Mouse (Mus musculus) adrenal gland, postnatal 36 days (tissue): ENCODE results near the gene Dtx1. TPM values are rescaled to one million over a fixed set of nuclear protein-coding genes. Genes with fewer than 3 reads are reported as not detected.
A peak's percentile ranks its signal among the peaks of the same experiment; 100 is the strongest.

Experiments used
- DNase-seq, 2 experiments: peaks; one replicate each; pipeline ENCODE4 v3.0.0; 2021; ENCODE audit warnings: mixed read lengths in 1 of 2
- long read RNA-seq, 2 experiments: library from polyadenylated mRNA; stranded (forward); transcript quantifications; one replicate each; pipeline ENCODE4 v2.0.0; 2021; ENCODE audit warnings: borderline sequencing depth in 2 of 2
- total RNA-seq, 2 experiments: library from RNA; stranded (reverse); gene quantifications; 2 replicates each; pipeline ENCODE4 v1.2.3; 2021

Gene Dtx1
- 10 to 100 TPM in 1 of 2 experiments, 1 to 10 TPM in 1; 7.6 to 12.0 TPM for total RNA-seq
- long read RNA-seq, experiment 1, full-length matches to known transcripts, result 5 of 12 reads
- long read RNA-seq, experiment 1, partial matches to known transcripts, result 5 of 12 reads
- long read RNA-seq, experiment 1, other reads (novel, unspliced or antisense), result 2 of 12 reads
- long read RNA-seq, experiment 2, full-length matches to known transcripts, result 5 of 8 reads
- long read RNA-seq, experiment 2, partial matches to known transcripts, result 1 of 8 reads
- long read RNA-seq, experiment 2, other reads (novel, unspliced or antisense), result 2 of 8 reads

- no peak for DNase-seq
Observed at GRCm38 (mm10) chr5:120711827-120712226, at the start of gene Dtx1. Dtx1 (minus strand) TSS chr5:120711927.

- no peak for DNase-seq
Observed at GRCm38 (mm10) chr5:120754215-120754614, 42.5 kb upstream of the Dtx1 start.

DNA sequence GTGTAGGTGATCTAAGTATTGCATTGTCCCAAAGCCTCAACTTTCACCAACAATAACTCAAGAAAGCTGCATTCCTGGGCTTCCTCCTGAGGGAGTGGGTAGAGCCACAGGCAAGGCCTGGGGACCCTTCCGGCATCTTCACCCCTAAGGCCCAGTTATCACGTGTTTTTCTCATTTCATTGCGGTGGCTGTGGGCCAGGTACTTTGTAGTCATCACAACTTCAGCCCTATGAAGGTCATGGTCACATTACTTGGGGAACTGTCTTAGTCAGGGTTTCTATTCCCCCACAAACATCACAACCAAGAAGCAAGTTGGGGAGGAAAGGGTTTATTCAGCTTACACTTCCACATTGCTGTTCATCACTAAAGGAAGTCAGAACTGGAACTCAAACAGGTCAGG lies 41.1 kb upstream of the Dtx1 start:
- peak; percentile 37 to 44 for DNase-seq

DNA sequence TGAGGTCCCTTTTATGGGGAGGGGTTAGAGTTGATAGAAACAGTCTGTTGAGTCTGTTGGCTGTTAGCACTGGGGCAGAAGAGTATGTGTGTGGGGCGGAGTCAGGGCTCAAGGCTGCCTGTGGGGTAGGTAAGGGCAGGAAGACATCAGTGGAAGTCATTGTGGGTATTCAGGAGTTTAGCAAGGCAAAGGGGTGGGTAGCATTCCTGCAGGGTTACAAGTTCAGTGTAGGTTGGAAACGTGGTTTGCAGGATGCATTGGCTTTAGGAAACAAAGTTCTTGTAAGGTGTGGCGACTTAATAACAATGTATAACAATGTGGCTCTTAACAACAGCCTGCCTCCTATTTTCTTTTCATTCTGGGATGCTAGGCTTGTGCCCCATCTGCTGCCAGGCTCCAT lies 39.5 kb upstream of the Dtx1 start:
- DNase-seq, result no peak

DNA sequence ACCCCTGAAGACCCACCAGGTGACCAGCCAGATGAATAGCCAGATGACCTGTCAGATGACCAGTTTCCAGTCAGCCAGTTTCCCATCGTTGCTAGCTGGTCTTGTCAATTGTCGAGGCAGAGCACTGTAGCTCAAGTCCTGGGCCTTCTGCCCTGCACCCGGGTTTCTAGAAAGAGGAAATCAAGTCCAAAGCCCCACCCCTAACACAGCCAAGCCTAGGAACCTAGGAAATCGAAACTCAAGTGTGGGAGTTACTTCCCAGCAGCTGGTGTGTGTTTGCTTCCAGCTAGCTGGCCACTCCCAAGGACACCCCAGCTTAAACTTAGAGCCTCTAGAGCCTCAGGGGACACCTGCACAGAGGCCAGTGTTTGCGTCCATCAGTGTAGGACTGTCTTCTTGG lies 38.0 kb upstream of the Dtx1 start, which contains the start of gene Oas2:
Gene Oas2 (minus strand): TSS at position 166 of the 400 bp plus-strand sequence.
- no peak for DNase-seq

- DNase-seq, result peak; percentile 17 to 46
Observed at GRCm38 (mm10) chr5:120746451-120746850, 34.7 kb upstream of the Dtx1 start.

- DNase-seq, result peak; percentile 23 to 51
Observed at GRCm38 (mm10) chr5:120742125-120742524, 30.4 kb upstream of the Dtx1 start.

DNA sequence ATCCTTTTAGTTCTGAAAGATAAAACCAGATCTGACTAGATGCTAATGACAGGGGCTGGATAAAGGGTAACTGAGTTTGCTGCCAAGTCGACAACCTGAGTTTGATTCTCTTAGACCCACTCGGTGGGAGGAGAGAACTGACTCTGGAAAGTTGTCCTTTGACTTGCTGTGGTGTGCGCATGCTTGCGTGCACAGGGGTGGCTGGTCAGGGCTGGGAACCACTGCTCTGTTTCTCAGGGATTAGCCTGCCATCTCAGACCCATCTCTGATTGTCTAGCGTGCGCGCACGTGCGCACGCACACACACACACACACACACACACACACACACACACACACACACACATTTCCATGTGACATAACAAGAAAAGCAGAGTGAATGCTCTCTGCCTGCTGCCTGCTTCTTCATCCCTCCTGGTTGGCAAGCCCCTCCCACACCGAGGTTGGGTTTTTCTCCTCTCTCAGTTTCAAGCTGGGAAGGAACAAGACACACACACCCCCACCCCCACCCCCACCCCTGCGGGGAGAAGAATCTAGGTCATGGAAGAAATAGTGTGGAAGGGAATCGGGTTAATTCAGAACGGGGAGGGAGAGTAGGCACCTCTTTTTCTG lies 22.8 kb upstream of the Dtx1 start:
- no peak for DNase-seq

- DNase-seq, result no peak
Observed at GRCm38 (mm10) chr5:120733696-120734095, 22.0 kb upstream of the Dtx1 start.

- no peak for DNase-seq
Observed at GRCm38 (mm10) chr5:120732740-120733139, 21.0 kb upstream of the Dtx1 start.

- no peak for DNase-seq
Observed at GRCm38 (mm10) chr5:120729319-120729718, 17.6 kb upstream of the Dtx1 start.

GRCm38 (mm10) chr5:120725811-120726455 lies 14.2 kb upstream of the Dtx1 start:
- DNase-seq, result no peak

GRCm38 (mm10) chr5:120721005-120721404 lies 9.3 kb upstream of the Dtx1 start:
- no peak for DNase-seq

- DNase-seq, result no peak
Observed at GRCm38 (mm10) chr5:120718600-120719378, 7.1 kb upstream of the Dtx1 start.

DNA sequence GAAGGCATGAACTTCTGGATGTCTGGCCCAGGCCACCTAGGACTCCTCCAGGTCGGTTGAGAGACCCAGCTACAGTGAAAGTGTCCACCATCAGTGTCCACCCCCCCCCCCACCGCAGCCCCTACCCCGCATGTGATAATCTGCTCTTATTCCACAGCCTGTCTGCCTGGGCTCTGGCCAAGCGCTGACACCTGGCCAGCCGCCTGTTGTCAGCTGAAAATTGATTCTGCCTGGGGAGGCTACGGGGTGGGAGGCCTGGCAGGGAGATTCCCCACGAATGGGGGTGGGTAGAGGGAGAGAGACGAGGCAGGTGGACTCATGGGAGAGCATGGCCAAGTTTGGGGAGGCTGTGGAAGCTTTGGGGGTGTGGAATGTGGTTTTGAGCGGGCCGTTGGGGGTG lies 5.4 kb upstream of the Dtx1 start:
- no peak for DNase-seq

DNA sequence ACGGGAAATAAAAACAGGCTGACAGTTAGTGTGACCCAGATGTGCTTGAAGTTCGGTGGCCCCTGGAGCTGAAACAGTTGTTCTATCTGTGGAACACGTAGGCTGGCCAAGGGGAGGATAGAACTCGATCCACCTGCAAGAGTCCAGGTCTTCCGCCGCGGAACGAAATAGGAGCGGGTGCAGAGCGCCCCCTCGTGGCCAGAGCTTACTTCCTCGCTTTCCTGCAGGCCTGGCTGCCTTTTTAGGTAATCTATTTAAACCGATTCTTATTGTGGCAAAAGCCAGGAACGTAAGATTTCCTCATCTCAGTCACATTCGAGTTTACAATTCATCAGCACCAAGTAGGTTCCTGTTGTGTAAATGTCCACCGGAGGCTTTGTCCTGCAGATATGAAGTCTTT lies 2.6 kb upstream of the Dtx1 start:
- DNase-seq, result peak; percentile 81 to 88

- DNase-seq, result no peak
Observed at GRCm38 (mm10) chr5:120712721-120713120, 994 bp upstream of the Dtx1 start.

DNA sequence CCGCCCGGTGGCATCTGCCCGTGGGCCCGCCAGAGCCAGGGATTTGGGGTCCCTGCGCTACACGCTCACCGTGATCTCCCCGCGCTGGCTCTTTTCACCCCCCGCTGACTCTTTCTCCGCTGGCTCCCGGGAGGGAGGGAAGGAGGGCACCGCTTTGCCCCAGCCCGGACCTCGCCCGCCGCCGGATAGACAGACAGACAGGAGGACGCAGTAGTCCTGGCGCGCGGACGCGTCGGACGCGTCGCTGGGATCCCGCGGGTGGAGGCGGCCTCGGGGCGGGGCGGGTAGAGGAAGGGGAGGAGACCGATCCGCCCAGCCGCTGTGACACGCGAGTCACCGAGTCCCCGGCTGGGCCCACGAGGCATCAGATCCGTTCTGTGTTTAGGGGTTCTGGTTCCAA lies 311 bp downstream of the Dtx1 start:
- peak; percentile 77 to 86 for DNase-seq

GRCm38 (mm10) chr5:120710826-120711248 lies 890 bp downstream of the Dtx1 start:
- DNase-seq, result no peak

GRCm38 (mm10) chr5:120710161-120710825 lies 1.4 kb downstream of the Dtx1 start:
- DNase-seq, result peak; percentile 50 to 54

GRCm38 (mm10) chr5:120706976-120707375 lies 4.8 kb downstream of the Dtx1 start:
- DNase-seq, result no peak

- no peak for DNase-seq
Observed at GRCm38 (mm10) chr5:120706541-120706940, 5.2 kb downstream of the Dtx1 start.
